Mouse (Mus musculus) urinary bladder, postnatal 25 days (tissue): ENCODE results near the gene Tardbp.

Experiments used
- DNase-seq: peaks from one replicate; pipeline ENCODE4 v3.0.0; 2022; ENCODE audit warnings: low spot score

Tardbp gene

GRCm38 (mm10) chr4:148626623-148627185, at the start of gene Tardbp:
TSS of gene Tardbp (minus strand) at chr4:148627019.
- DNase-seq, result peak; percentile 97

- DNase-seq, result no peak
These were observed 49.6 kb upstream of the Tardbp start for GRCm38 (mm10) chr4:148676188-148676960.

- no peak for DNase-seq
These were observed 48.2 kb upstream of the Tardbp start for GRCm38 (mm10) chr4:148675043-148675442.

- DNase-seq, result no peak
These were observed 44.6 kb upstream of the Tardbp start for GRCm38 (mm10) chr4:148671230-148671947.

- no peak for DNase-seq
These were observed 40.4 kb upstream of the Tardbp start for GRCm38 (mm10) chr4:148667006-148667755.

GRCm38 (mm10) chr4:148664021-148664420, 37.2 kb upstream of the Tardbp start:
- no peak for DNase-seq

- DNase-seq, result no peak
These were observed 36.5 kb upstream of the Tardbp start for GRCm38 (mm10) chr4:148663326-148663725.

GRCm38 (mm10) chr4:148662168-148662965, 35.5 kb upstream of the Tardbp start:
- peak; percentile 75 for DNase-seq

GRCm38 (mm10) chr4:148660174-148660573, 33.4 kb upstream of the Tardbp start:
- DNase-seq, result no peak

- no peak for DNase-seq
These were observed 31.0 kb upstream of the Tardbp start for GRCm38 (mm10) chr4:148657776-148658175.

- no peak for DNase-seq
These were observed 30.0 kb upstream of the Tardbp start for GRCm38 (mm10) chr4:148656691-148657258.

- DNase-seq, result no peak
These were observed 28.0 kb upstream of the Tardbp start for GRCm38 (mm10) chr4:148654701-148655398.

- DNase-seq, result no peak
These were observed 24.2 kb upstream of the Tardbp start for GRCm38 (mm10) chr4:148651045-148651444.

GRCm38 (mm10) chr4:148649309-148649708, 22.5 kb upstream of the Tardbp start:
- no peak for DNase-seq

- DNase-seq, result peak; percentile 22
These were observed 19.8 kb upstream of the Tardbp start for GRCm38 (mm10) chr4:148646616-148647015.

GRCm38 (mm10) chr4:148644926-148645325, 18.1 kb upstream of the Tardbp start:
- DNase-seq, result no peak

GRCm38 (mm10) chr4:148644157-148644511, 17.3 kb upstream of the Tardbp start:
- peak; percentile 72 for DNase-seq

GRCm38 (mm10) chr4:148643291-148644156, 16.7 kb upstream of the Tardbp start, which contains the start of gene Gm572:
TSS of gene Gm572 (plus strand) at chr4:148643317.
- DNase-seq, result no peak

GRCm38 (mm10) chr4:148641121-148641520, 14.3 kb upstream of the Tardbp start:
- no peak for DNase-seq
